Mouse (Mus musculus): Measurements from ENCODE around the gene Gabarap. TPM values are rescaled to one million over a fixed set of nuclear protein-coding genes. Genes with fewer than 3 reads are reported as not detected.

Gabarap gene
- total and polyA plus RNA-seq, 3 experiments, result 189 to 352 (median 213) TPM

GRCm38 (mm10) chr11:69964650-69965270 lies 26.2 kb upstream of the Gabarap start, which contains the start of gene Cldn7:
Gene Cldn7, plus strand, starts transcription at chr11:69964779.
- no peak for DNase-seq (ENCODE audit: extremely low read depth)
- Histone ChIP-seq H3K4me1 (ENCODE audit: control insufficient read depth in 1 of 2, insufficient read depth in 2 of 2) (peaks cover 8 to 22% of the 10 kb centered on the region in 2 experiments), H3K27ac (ENCODE audit: insufficient read depth, low read depth) (no peak within 1 kb of the TSS), H3K79me2 (replicated peaks; ENCODE audit: control insufficient read depth, extremely low read depth, insufficient read depth, poor library complexity, severe bottlenecking) (no peaks in the 10 kb centered on the region), H3K4me2 (ENCODE audit: insufficient read depth, low read depth, poor library complexity, severe bottlenecking) (no peak within 1 kb of the TSS), H3K36me3 (replicated peaks in 1 of 2; ENCODE audit: control insufficient read depth in 1 of 2, insufficient read depth in 1 of 2, low read length in 1 of 2) (peaks cover 11 to 26% of the 10 kb centered on the region in 2 experiments), H3K4me3 (replicated peaks in 1 of 3; ENCODE audit: low read depth in 2 of 3, low read length in 2 of 3, poor library complexity in 1 of 3) (no peak within 1 kb of the TSS), H3K9me3 (replicated peaks; ENCODE audit: low read length) (peaks cover 24% of the 10 kb centered on the region), H3K9ac (ENCODE audit: insufficient read depth, low read depth) (no peak within 1 kb of the TSS), H3K27me3 (replicated peaks) (no peaks in the 10 kb centered on the region)
- dilution Hi-C loops (cut with MboI; ENCODE audit: extremely low pct_ligation_motif_present, extremely low pct_unique_long_range_greater_than_20kb, low sequenced_read_pairs) (no loop called here), in situ Hi-C loops (cut with MboI; ENCODE audit: low pct_ligation_motif_present, low pct_unique_long_range_greater_than_20kb, low sequenced_read_pairs) (no loop called here)
- TF ChIP-seq RAD21 (IDR thresholded peaks at IDR 0.05; ENCODE audit: low read depth, low read length) (no peak), E2F4 (IDR thresholded peaks at IDR 0.05; ENCODE audit: insufficient replicate concordance, low read depth, low read length) (no peak), JUN (IDR thresholded peaks at IDR 0.05; ENCODE audit: insufficient read depth, low read depth, low read length) (no peak)

GRCm38 (mm10) chr11:69965271-69966005 lies 25.5 kb upstream of the Gabarap start:
- Histone ChIP-seq H3K27ac (ENCODE audit: insufficient read depth, low read depth) (no peak overlapping the region), H3K27me3 (replicated peaks) (no peaks in the 10 kb centered on the region), H3K79me2 (replicated peaks; ENCODE audit: control insufficient read depth, extremely low read depth, insufficient read depth, poor library complexity, severe bottlenecking) (no peaks in the 10 kb centered on the region), H3K36me3 (replicated peaks in 1 of 2; ENCODE audit: control insufficient read depth in 1 of 2, insufficient read depth in 1 of 2, low read length in 1 of 2) (peaks cover 11 to 29% of the 10 kb centered on the region in 2 experiments), H3K4me3 (replicated peaks in 1 of 3; ENCODE audit: low read depth in 2 of 3, low read length in 2 of 3, poor library complexity in 1 of 3) (no peak overlapping the region), H3K4me1 (ENCODE audit: control insufficient read depth in 1 of 2, insufficient read depth in 2 of 2) (peaks cover 15 to 28% of the 10 kb centered on the region in 2 experiments), H3K9ac (ENCODE audit: insufficient read depth, low read depth) (no peak overlapping the region), H3K9me3 (replicated peaks; ENCODE audit: low read length) (peaks cover 24% of the 10 kb centered on the region), H3K4me2 (ENCODE audit: insufficient read depth, low read depth, poor library complexity, severe bottlenecking) (no peak overlapping the region)
- in situ Hi-C loops (cut with MboI; ENCODE audit: low pct_ligation_motif_present, low pct_unique_long_range_greater_than_20kb, low sequenced_read_pairs) (no loop called here), dilution Hi-C loops (cut with MboI; ENCODE audit: extremely low pct_ligation_motif_present, extremely low pct_unique_long_range_greater_than_20kb, low sequenced_read_pairs) (no loop called here)
- TF ChIP-seq IRF4 (IDR thresholded peaks at IDR 0.05; ENCODE audit: low read depth, low read length) (no peak), CTCF (conservative IDR thresholded peaks at IDR 0.05 in 1 of 2, IDR thresholded peaks at IDR 0.05 in 1 of 2; ENCODE audit: low read depth in 2 of 2, low read length in 2 of 2) (no peak), TCF12 (IDR thresholded peaks at IDR 0.05; ENCODE audit: low read depth, low read length) (no peak), USF2 (conservative IDR thresholded peaks at IDR 0.05; ENCODE audit: low read depth, low read length) (no peak), PAX5 (IDR thresholded peaks at IDR 0.05; ENCODE audit: low read length) (no peak), GABPA (IDR thresholded peaks at IDR 0.05; ENCODE audit: insufficient replicate concordance, low read depth, low read length) (no peak), ZNF384 (IDR thresholded peaks at IDR 0.05; ENCODE audit: low read depth, low read length) (no peak), NELFE (IDR thresholded peaks at IDR 0.05; ENCODE audit: low read depth, low read length) (no peak), NRF1 (IDR thresholded peaks at IDR 0.05; ENCODE audit: low read depth, low read length) (no peak), BHLHE40 (IDR thresholded peaks at IDR 0.05; ENCODE audit: low read depth, low read length) (no peak), CHD2 (IDR thresholded peaks at IDR 0.05; ENCODE audit: low read length) (no peak), POLR2AphosphoS2 (IDR thresholded peaks at IDR 0.05; ENCODE audit: low read depth, low read length) (no peak), ETS1 (conservative IDR thresholded peaks at IDR 0.05; ENCODE audit: low read depth, low read length) (no peak), JUND (conservative IDR thresholded peaks at IDR 0.05; ENCODE audit: low read depth, low read length) (no peak), USF1 (IDR thresholded peaks at IDR 0.05; ENCODE audit: low read depth, low read length) (no peak), CHD1 (IDR thresholded peaks at IDR 0.05; ENCODE audit: low read depth, low read length) (no peak), EP300 (IDR thresholded peaks at IDR 0.05; ENCODE audit: low read length) (no peak), HCFC1 (IDR thresholded peaks at IDR 0.05; ENCODE audit: low read depth, low read length) (no peak), MYC (IDR thresholded peaks at IDR 0.05; ENCODE audit: low read depth, low read length) (no peak)
- DNase-seq (ENCODE audit: extremely low read depth), result no peak
